Mouse (Mus musculus): ENCODE results near the gene Ccdc60. TPM values are rescaled to one million over a fixed set of nuclear protein-coding genes. Genes with fewer than 3 reads are reported as not detected.

The Ccdc60 gene
- polyA plus RNA-seq, 1 experiment, result 2.7 TPM

DNA sequence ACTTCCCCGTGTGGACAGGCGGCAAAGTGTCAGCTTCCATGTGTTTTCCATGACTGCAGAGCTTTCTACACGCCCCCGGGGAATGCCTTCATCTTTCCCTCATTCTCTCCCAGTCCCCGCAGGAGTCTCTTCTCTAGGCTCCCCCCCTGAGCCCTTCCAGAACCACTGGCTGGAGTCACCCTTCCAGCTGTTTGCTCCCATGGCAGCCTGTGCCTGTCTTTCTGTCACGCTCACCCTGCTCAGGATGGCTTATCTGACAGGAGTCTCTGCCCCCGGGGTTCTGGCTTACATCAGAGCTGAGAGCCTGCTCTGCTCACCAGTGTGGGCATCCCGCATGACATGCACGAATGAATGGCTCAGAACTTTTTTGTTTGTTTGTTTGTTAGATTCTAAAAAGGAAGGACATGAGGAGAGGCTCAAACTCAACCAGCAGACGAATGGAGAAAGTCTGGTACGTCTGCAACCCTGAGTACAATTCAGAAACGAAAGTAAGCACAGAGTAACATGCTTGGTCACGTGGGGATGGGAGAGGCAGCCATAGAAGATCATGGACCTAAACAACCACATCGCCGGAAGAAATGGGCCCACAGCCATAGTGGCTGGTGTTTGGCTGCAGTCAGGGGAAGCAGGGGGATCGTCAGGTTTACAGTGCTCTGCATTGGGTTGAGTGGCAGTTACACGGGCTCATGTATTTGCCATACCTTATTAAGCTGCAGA, 17.1 kb downstream of the Ccdc60 start:
- DNase-seq (ENCODE audit: low spot score), result no peak

DNA sequence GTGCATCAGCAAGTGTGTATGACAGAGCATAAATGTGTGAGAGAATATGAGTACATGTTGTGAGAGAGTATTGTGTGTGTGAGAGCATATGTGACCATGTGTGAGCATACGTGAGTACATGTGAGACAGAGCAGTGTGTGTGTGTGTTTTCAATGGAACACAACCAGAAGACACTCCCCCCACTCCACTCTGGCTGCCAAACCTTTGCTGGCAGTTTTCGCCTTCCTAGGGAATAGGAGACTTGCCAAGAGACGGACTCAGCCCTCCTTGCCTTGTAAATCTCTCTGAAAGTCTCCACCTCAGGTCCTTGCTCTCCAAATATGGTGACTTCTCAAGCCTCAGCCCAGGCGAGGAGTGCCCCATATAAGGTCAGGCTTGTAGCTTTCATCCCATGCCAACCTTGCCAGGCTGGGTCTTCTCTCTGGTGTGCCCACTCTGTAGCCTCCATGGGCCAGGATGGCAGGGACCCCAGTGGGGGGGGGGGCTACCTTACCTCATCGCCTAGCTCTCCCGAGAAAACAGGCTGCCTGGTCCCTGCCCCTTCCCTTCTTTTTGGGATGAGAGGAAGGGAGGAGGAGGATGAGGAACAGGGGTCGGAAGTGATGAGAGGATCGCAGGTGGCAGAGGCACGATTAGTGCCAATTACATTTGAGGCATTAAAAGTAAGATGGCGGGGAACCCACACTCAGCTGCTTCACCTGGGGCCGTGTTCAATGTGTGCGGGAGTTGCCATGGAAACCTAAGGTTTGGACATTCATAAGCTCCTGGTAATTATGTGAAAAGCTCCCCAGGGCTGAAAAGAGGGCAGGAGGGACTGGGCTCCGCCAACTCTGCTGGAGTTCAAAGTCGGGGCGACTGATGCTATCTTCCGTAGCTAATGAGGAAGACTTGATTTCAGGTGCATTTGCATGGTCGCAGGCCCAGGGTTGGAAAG, 19.3 kb downstream of the Ccdc60 start:
- no peak for DNase-seq (ENCODE audit: low spot score)

DNA sequence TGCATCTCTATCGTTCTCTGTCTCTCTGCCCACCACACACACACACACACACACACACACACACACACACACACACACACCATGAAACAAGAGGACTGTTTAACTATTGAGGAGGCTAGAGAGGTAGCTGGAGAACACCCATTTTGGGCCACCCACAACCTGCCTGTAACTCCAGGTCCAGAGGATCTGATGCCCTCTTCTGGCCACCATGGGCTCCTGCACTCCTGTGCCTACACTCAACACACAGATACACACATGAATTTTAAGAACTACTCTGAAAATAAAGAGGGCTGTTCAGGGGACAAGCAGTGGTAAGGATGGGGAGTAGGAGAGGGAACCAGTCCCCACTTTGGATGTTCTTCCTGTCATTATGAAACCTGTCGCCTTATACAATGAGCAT, 26.1 kb downstream of the Ccdc60 start:
- DNase-seq (ENCODE audit: low spot score), result no peak

GRCm38 (mm10) chr5:116261944-116262343, 26.8 kb downstream of the Ccdc60 start:
- no peak for DNase-seq (ENCODE audit: low spot score)

- no peak for DNase-seq (ENCODE audit: low spot score)
These were observed 28.4 kb downstream of the Ccdc60 start for GRCm38 (mm10) chr5:116260356-116260755.

DNA sequence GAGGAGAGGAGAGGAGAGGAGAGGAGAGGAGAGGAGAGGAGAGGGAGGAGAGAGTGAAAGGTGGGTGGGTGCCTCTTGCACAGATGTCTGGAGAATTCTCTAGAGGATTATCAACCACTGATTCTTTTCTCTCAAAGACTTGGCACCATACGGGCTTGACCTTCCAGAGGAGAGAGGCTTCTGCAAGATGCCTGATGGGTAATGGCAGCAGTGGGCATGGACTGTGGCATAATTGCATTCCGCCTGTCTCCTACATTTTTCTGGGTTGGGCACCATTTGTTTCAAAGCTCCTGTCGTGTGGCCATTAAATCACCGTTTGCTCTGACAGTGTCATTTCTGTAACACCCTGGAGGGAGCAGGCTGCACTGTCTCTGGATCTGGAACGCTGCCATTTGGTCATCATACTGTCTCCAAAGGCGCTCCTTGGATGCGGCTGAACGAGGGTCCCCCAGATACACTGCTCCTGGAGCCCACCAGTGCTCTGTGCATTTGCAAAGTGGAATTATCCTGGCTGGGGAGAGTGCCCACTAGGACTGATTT, 30.4 kb downstream of the Ccdc60 start:
- no peak for DNase-seq (ENCODE audit: low spot score)

GRCm38 (mm10) chr5:116253914-116254313, 34.9 kb downstream of the Ccdc60 start:
- no peak for DNase-seq (ENCODE audit: low spot score)

GRCm38 (mm10) chr5:116252186-116252585, 36.6 kb downstream of the Ccdc60 start:
- no peak for DNase-seq (ENCODE audit: low spot score)

DNA sequence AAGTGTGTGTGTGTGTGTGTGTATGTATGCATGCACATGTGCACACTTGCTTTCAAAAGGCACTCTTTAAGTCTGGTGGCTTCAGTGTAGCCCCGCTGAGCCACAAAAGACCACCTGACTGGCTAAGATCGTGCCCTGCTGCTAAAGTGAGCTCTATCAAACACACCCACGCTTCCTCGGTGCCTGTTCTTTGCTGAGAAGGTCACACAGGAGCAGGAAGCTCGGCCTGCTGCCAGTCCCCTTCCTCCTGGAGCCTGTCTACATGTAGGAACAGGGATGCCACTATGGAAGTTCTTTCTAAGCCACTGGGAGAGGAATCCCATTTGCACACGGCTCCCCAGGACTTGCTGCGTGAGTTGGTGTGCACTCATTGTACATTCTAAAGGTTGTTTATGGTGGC, 42.1 kb downstream of the Ccdc60 start:
- no peak for DNase-seq (ENCODE audit: low spot score)

DNA sequence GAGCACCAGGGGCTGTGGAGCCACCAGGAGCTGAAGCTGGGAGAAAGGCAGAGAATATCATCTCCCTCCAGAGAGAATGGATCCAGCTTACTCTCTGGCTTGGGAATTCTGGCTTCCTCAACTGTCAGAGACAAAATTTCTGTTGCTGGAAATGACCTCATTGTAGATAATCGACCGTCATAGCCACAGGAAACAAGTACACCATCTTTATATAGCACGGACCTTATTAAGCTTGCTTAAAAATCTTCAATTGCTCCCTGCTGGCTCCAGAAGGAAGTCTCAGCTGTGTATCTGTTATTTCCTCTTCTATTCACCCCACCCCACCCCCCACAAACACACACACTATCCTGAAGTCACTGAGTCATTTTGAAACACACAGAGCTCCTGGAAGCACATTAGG, 44.3 kb downstream of the Ccdc60 start:
- no peak for DNase-seq (ENCODE audit: low spot score)

GRCm38 (mm10) chr5:116243622-116244021, 45.2 kb downstream of the Ccdc60 start:
- no peak for DNase-seq (ENCODE audit: low spot score)

- DNase-seq (ENCODE audit: low spot score), result no peak
These were observed 56.7 kb downstream of the Ccdc60 start for GRCm38 (mm10) chr5:116231841-116232643.

DNA sequence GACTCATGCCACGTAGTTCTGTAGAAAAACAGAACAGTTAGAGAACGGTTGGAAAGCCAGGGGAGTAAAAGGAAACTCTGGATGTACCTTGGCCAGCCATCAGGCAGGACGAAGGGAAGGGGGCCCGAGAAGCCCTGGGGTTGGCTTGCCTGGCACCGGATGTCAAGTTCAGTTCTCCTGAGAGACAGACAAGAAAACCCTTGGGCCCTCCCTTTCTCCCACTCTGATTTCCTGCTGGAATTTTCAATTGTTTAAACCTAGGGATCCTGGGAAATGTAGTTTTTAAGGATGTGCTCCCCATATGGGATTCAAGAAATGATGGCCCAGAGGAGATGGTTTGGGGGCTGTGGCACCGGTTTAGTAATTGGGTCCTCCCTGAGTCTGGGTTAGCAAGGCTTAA, 60.4 kb downstream of the Ccdc60 start:
- no peak for DNase-seq (ENCODE audit: low spot score)

DNA sequence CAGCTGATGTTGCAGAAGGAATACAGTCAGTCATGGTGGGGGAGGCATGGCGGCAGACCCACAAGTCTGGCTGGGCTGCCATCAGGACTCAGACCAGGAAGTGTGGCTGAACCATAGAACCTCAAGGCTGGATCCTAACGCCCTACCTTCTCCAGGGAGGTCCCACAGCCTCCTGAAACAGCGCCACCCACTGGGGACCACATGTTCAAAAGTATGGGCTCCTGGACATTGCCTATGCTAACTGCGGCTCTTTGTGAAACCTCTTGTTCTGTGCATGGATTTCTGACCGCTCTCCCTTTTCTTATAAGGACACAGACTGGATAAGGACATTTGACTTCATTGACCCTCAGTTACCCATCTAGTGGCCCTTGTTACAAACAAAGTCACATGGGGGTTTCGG, 64.8 kb downstream of the Ccdc60 start:
- DNase-seq (ENCODE audit: low spot score), result no peak

- DNase-seq (ENCODE audit: low spot score), result no peak
These were observed 66.9 kb downstream of the Ccdc60 start for GRCm38 (mm10) chr5:116221916-116222315.

DNA sequence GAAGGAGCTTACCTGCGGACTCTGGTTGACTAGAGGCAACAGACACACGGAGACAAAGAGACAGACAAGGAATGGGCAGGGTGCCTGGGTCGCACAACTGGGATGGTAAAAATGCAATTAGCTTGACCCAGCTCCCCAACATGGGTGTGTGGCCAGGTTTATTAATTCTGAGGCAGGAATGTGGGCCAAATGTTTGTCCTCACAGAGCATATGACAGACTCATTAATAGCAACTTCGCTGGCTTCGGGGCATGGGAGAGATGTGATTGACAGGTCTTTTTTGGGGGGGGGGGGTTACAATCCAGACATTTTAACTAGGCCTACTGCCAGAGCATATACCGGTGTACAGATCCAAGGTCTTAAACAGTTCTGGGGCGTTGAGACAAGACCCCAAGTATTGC, 69.5 kb downstream of the Ccdc60 start:
- DNase-seq (ENCODE audit: low spot score), result no peak

DNA sequence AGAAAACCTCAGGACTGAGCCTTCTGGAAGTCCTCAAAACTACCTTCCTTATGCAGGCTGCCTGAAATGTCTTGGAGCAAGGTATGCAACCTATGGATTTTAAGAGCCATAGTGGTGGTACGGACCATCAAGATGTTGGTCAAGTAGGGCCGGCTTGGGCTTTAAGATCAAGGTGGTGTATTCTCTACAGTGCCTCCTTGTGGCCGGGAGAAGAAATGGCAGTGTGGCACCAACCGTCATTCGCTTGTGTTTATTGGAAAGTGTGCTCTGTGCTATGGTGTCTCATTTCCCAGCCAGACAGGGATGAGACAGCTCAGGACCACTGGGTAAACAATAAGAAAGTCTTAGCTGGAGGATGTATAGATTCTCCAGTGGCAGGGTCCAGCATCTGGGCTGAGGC, 76.1 kb downstream of the Ccdc60 start:
- no peak for DNase-seq (ENCODE audit: low spot score)

DNA sequence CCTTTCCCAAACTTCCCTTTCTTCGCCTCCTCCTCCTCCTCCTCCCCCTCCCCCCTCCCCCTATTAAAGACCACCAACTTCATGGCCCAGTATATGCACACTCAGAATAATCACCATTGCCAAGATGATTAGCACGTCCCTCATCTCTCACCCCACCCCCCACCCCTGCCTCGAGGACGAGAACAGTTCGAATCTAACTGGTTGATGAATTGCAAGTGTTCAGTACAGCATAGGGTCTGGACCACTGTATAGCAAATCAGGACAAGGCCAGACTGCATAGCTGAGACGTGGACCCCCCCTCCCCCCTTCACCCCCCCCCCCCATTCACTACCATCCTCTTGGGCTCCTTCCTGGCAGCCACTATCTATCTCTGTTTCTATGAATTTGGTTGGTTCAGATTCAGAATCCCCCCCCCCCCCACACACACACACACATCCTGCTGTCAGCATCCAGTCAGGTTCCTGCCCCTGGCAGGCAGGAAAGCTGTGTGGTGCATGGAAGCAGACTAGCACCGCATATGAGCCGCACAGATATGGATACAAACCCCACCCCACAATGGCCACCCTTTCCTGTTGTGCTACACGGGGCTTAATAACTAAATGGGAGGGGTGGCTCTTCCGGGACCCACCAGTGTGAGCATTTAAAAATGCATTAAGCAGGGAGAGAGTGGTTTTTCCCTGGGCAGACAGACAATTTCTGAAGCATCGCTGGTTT, 79.2 kb downstream of the Ccdc60 start:
- DNase-seq (ENCODE audit: low spot score), result no peak

DNA sequence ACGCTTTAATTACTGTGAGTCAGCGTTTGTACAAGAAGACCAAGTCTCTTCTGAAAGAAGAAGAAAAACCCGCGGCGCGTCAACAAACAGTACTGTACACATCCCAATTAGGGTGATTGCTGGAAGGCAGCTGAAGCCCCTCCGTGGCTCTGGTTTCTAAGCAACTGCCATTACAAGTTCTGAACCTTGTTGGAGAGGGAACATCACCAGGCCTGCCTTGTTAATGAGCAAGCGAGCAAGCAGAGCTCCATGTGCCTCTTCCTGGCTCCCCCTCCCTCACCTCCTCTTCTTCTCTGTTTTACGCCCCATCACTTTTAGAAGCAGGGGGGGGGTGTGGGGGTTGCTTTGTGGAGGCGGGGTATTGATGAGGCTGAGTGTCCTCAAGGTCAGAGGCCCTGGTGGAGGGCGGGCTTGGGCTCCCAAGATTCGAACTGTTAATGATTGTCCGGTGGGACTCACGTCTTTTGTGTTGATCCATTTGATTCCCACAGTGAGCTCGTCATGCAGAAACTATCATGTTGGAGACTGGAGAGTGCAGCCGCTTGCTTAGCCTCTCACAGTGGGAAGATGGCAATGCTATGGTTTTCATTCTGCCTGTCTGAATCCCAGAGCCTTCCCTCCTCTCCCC, 79.9 kb downstream of the Ccdc60 start:
- no peak for DNase-seq (ENCODE audit: low spot score)

GRCm38 (mm10) chr5:116202692-116203091, 86.1 kb downstream of the Ccdc60 start:
- DNase-seq (ENCODE audit: low spot score), result no peak

- DNase-seq (ENCODE audit: low spot score), result no peak
These were observed 94.3 kb downstream of the Ccdc60 start for GRCm38 (mm10) chr5:116194499-116194898.

All from urinary bladder, adult 2 months (tissue).